Mouse (Mus musculus) embryonic fibroblast, embryonic 13.5 days (primary cell): Measurements from ENCODE around the gene Gnai1. TPM values are rescaled to one million over a fixed set of nuclear protein-coding genes. Genes with fewer than 3 reads are reported as not detected.

Experiments
- H3K27ac ChIP-seq: 2 replicates; pipeline ENCODE4 v1.5.1; 2012; ENCODE audit warnings: low read length, control low read depth, inconsistent platforms; ENCODE audit not compliant: insufficient read depth
- H3K4me1 ChIP-seq: 2 replicates; pipeline ENCODE4 v1.6.1; 2011; ENCODE audit warnings: low read length; ENCODE audit not compliant: control insufficient read depth, insufficient read depth
- H3K4me3 ChIP-seq: 2 replicates; pipeline ENCODE4 v1.5.1; 2011; ENCODE audit warnings: mild to moderate bottlenecking, control low read depth, low read length; ENCODE audit not compliant: insufficient read depth
- CTCF ChIP-seq: IDR thresholded peaks from 2 replicates; pipeline ENCODE4 v1.5.1; 2011; ENCODE audit warnings: mild to moderate bottlenecking, control low read depth, low read length, moderate library complexity, borderline replicate concordance; ENCODE audit not compliant: insufficient read depth
- POLR2A ChIP-seq: IDR thresholded peaks from 2 replicates; pipeline ENCODE4 v1.6.1; 2011; ENCODE audit warnings: low read depth, mild to moderate bottlenecking, control low read depth, low read length, moderate library complexity
- polyA plus RNA-seq: library from polyadenylated mRNA; stranded (reverse); fragments of >200 nt; gene quantifications from 2 replicates; pipeline ENCODE4 v1.2.4, GENCODE M21; 2011; ENCODE audit warnings: low read depth; ENCODE audit not compliant: missing spikeins, insufficient read length

The Gnai1 gene
- polyA plus RNA-seq, 1 experiment: 10.9 TPM

GRCm38 (mm10) chr5:18228866-18229265, 131.3 kb downstream of the Gnai1 start:
- H3K27ac ChIP-seq: no peak overlapping the region
- TF ChIP-seq CTCF (no peak), POLR2A (no peak)

DNA sequence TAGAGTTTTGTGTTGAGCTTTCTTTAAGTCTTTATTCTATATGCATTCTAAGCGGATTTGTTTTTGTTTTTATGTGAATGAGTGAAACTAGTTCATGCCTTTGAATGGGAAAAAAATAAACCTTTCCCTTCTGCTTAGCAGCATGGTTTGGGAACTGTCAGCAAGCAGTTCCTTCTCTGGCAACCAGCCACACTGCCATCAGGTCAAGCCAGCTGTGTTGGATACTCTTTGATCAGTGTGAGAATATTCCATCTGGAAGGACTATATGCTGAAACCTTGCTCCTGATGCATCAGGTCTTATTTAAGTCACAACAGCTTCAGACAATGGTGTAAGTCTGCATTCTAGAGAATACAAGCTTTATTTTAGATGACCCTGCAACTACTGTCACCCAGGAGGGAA, 139.3 kb downstream of the Gnai1 start:
- Histone ChIP-seq H3K4me3 (no peak overlapping the region), H3K4me1 (no peaks in the 10 kb centered on the region), H3K27ac (no peak overlapping the region)
- TF ChIP-seq POLR2A: no peak
- TF ChIP-seq CTCF: no peak

More at GRCm38 (mm10) chr5:18228866-18229265, 131.3 kb downstream of the Gnai1 start:
- H3K4me3 ChIP-seq: no peak overlapping the region
- no peaks in the 10 kb centered on the region for H3K4me1 ChIP-seq

- no peak overlapping the region for H3K4me3 ChIP-seq
- no peak overlapping the region for H3K27ac ChIP-seq
- no peaks in the 10 kb centered on the region for H3K4me1 ChIP-seq
- TF ChIP-seq CTCF: no peak
- no peak for TF ChIP-seq POLR2A
Measured at GRCm38 (mm10) chr5:18218292-18218691, 141.9 kb downstream of the Gnai1 start.

DNA sequence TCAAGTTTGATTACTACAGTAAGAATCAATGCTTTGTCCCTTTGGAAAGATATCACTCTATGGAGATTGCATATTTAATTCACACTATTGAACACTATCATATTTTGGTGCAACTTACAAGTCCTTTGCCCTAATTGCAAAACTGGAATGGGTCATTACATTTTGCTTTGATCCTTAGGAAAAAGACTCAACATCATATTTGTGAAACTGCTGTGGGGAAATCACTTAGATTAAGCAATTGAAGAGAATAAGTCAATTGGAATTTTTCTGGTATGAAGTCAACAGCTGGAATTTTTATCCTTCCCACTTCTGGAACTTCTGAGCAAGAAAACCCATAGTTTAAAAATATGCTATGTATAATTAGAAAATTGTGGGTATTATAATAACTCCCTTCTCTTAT, 142.3 kb downstream of the Gnai1 start:
- H3K27ac ChIP-seq: no peak overlapping the region
- H3K4me1 ChIP-seq: no peaks in the 10 kb centered on the region
- no peak for TF ChIP-seq POLR2A
- TF ChIP-seq CTCF: no peak
- H3K4me3 ChIP-seq: no peak overlapping the region
